Mouse (Mus musculus) WW6 (cell line): ENCODE measurements around the gene Mtch2.
"Not testable (repeated sequence)": the region's sequence is repeated elsewhere in the genome, so short reads cannot be mapped to it uniquely, and the experiment has no call there.

Experiments used
- DNase-seq: peaks from one replicate; pipeline ENCODE4 v3.0.0-alpha.2; 2013; ENCODE audit warnings: low read depth, low spot score

Gene Mtch2

GRCm38 (mm10) chr2:90846955-90847680, at the start of gene Mtch2:
Gene Mtch2, plus strand, starts transcription at chr2:90847155.
- DNase-seq: peak; percentile 87

- no peak for DNase-seq
Measured at GRCm38 (mm10) chr2:90808241-90809126, 38.5 kb upstream of the Mtch2 start.

- no peak for DNase-seq
Measured at GRCm38 (mm10) chr2:90810751-90811150, 36.2 kb upstream of the Mtch2 start.

- no peak for DNase-seq
Measured at GRCm38 (mm10) chr2:90815266-90815665, 31.7 kb upstream of the Mtch2 start.

GRCm38 (mm10) chr2:90816144-90816543, 30.8 kb upstream of the Mtch2 start:
- DNase-seq: no peak

- DNase-seq: no peak
Measured at GRCm38 (mm10) chr2:90818710-90819109, 28.2 kb upstream of the Mtch2 start.

GRCm38 (mm10) chr2:90820894-90821293, 26.1 kb upstream of the Mtch2 start:
- DNase-seq: no peak

- no peak for DNase-seq
Measured at GRCm38 (mm10) chr2:90822978-90823377, 24.0 kb upstream of the Mtch2 start.

- DNase-seq: no peak
Measured at GRCm38 (mm10) chr2:90823781-90824180, 23.2 kb upstream of the Mtch2 start.

- not testable (repeated sequence) for DNase-seq
Measured at GRCm38 (mm10) chr2:90824528-90824927, 22.4 kb upstream of the Mtch2 start.

GRCm38 (mm10) chr2:90825515-90826172, 21.3 kb upstream of the Mtch2 start:
- no peak for DNase-seq

- no peak for DNase-seq
Measured at GRCm38 (mm10) chr2:90828739-90829138, 18.2 kb upstream of the Mtch2 start.

- no peak for DNase-seq
Measured at GRCm38 (mm10) chr2:90833502-90833901, 13.5 kb upstream of the Mtch2 start.

- no peak for DNase-seq
Measured at GRCm38 (mm10) chr2:90838621-90839020, 8.3 kb upstream of the Mtch2 start.

GRCm38 (mm10) chr2:90843666-90844065, 3.3 kb upstream of the Mtch2 start:
- DNase-seq: no peak

- DNase-seq: no peak
Measured at GRCm38 (mm10) chr2:90844262-90844661, 2.7 kb upstream of the Mtch2 start.

GRCm38 (mm10) chr2:90845234-90845633, 1.7 kb upstream of the Mtch2 start:
- no peak for DNase-seq

- no peak for DNase-seq
Measured at GRCm38 (mm10) chr2:90846171-90846570, 784 bp upstream of the Mtch2 start.

GRCm38 (mm10) chr2:90846597-90846954, 379 bp upstream of the Mtch2 start:
- no peak for DNase-seq

- DNase-seq: no peak
Measured at GRCm38 (mm10) chr2:90847681-90848050, 711 bp downstream of the Mtch2 start.

GRCm38 (mm10) chr2:90848331-90848730, 1.4 kb downstream of the Mtch2 start:
- DNase-seq: no peak

GRCm38 (mm10) chr2:90850401-90850800, 3.4 kb downstream of the Mtch2 start:
- no peak for DNase-seq
